Comparison of ENCODE assay signal across 24 mouse cellular contexts in genomic region chr2:6444015-6444414, GRCm38 (mm10).
"Had no signal": no experiment of that assay in that cellular context is flagged by ENCODE, and none has a peak within 500 bp of the region (broad histone marks: within the 10 kb centered on the region; RNA-seq: fewer than 3 reads in every experiment).

No protein-coding gene starts in this region.

- H3K4me1 ChIP-seq: hindbrain, embryonic 15.5 days; intestine, embryonic 15.5 days; kidney, embryonic 15.5 days; limb, embryonic 13.5 days; limb, embryonic 15.5 days had no signal

- H3K9me3 ChIP-seq: heart, embryonic 13.5 days; heart, embryonic 15.5 days; hindbrain, embryonic 13.5 days; hindbrain, embryonic 15.5 days; intestine, embryonic 15.5 days; kidney, embryonic 15.5 days; limb, embryonic 13.5 days; limb, embryonic 15.5 days had no signal

- H3K27me3 ChIP-seq: heart, embryonic 13.5 days; heart, embryonic 15.5 days; hindbrain, embryonic 13.5 days; hindbrain, embryonic 15.5 days; intestine, embryonic 15.5 days; kidney, embryonic 15.5 days; limb, embryonic 13.5 days; limb, embryonic 15.5 days had no signal

- H3K9ac ChIP-seq: heart, embryonic 13.5 days; heart, embryonic 15.5 days; hindbrain, embryonic 13.5 days; hindbrain, embryonic 15.5 days; intestine, embryonic 15.5 days; kidney, embryonic 15.5 days; limb, embryonic 13.5 days; limb, embryonic 15.5 days had no signal

- H3K4me3 ChIP-seq: heart, adult 2 months; heart, embryonic 13.5 days; heart, embryonic 15.5 days; hindbrain, embryonic 13.5 days; hindbrain, embryonic 15.5 days; intestine, embryonic 15.5 days; kidney, embryonic 15.5 days; limb, embryonic 13.5 days; limb, embryonic 15.5 days had no signal

- ATAC-seq: inflammation-experienced regulatory T-cells, adult 6 months had no signal

- DNase-seq: gastrocnemius, postnatal 14 days; gastrocnemius, postnatal 36 days; heart, adult 11 months; heart, adult 2 months; heart, postnatal 14 days; heart, postnatal 36 days; kidney, adult 11 months; kidney, adult 2 months; kidney, adult 9 months; kidney, postnatal 14 days; kidney, postnatal 36 days; layer of hippocampus, adult 9-11 months; layer of hippocampus, postnatal 36 days; left cerebral cortex, postnatal 4 days had no signal

- H3K4me2 ChIP-seq: heart, embryonic 15.5 days; hindbrain, embryonic 13.5 days; hindbrain, embryonic 15.5 days; intestine, embryonic 15.5 days; kidney, embryonic 15.5 days; limb, embryonic 13.5 days; limb, embryonic 15.5 days had no signal

- H3K27ac ChIP-seq: heart, adult 2 months; heart, embryonic 13.5 days; heart, embryonic 15.5 days; hindbrain, embryonic 13.5 days; hindbrain, embryonic 15.5 days; intestine, embryonic 15.5 days; kidney, embryonic 15.5 days; kidney, postnatal 0 days; limb, embryonic 13.5 days; limb, embryonic 15.5 days had no signal
